Mouse (Mus musculus) CH12.LX (cell line): ENCODE data around the gene Stk33. TPM values are rescaled to one million over a fixed set of nuclear protein-coding genes. Genes with fewer than 3 reads are reported as not detected.

Source experiments
- DNase-seq: peaks from one replicate; pipeline ENCODE4 v3.0.0-alpha.2; 2013; ENCODE audit errors: extremely low read depth
- H3K27ac ChIP-seq: 2 replicates; pipeline ENCODE4 v1.5.1; 2012; ENCODE audit warnings: low read depth, mild to moderate bottlenecking, control low read depth, moderate library complexity; ENCODE audit not compliant: insufficient read depth
- H3K27me3 ChIP-seq: replicated peaks from 2 replicates; pipeline ENCODE3; 2012; ENCODE audit warnings: inconsistent platforms
- H3K36me3 ChIP-seq, 2 experiments: replicated peaks in 1 of 2; 2 replicates each; pipeline versions ENCODE3 to v1.6.1; 2012; ENCODE audit warnings: inconsistent platforms in 1 of 2, low read length in 1 of 2, mild to moderate bottlenecking in 1 of 2, mixed read lengths in 1 of 2, moderate library complexity in 1 of 2; ENCODE audit not compliant: control insufficient read depth in 1 of 2, insufficient read depth in 1 of 2
- H3K4me1 ChIP-seq, 2 experiments: 2 replicates each; pipeline ENCODE4 v1.6.1; 2012; ENCODE audit warnings: inconsistent platforms in 1 of 2, moderate library complexity in 1 of 2; ENCODE audit not compliant: insufficient read depth in 2 of 2, control insufficient read depth in 1 of 2
- H3K4me2 ChIP-seq: 2 replicates; pipeline ENCODE4 v1.6.1; 2012; ENCODE audit warnings: low read depth, mild to moderate bottlenecking, control low read depth; ENCODE audit not compliant: poor library complexity, insufficient read depth, severe bottlenecking
- H3K4me3 ChIP-seq, 3 experiments: fragments of 150-350 bp in 1 of 3; sonication (generic) in 1 of 3; replicated peaks in 1 of 3; 2 replicates each; pipeline versions ENCODE3 to v1.5.1; 2011 to 2012; ENCODE audit warnings: low read depth in 2 of 3, low read length in 2 of 3, mild to moderate bottlenecking in 2 of 3, moderate library complexity in 2 of 3, control low read depth in 1 of 3, improper control_type of control experiment in 1 of 3, inconsistent platforms in 1 of 3, mixed read lengths in 1 of 3; ENCODE audit not compliant: poor library complexity in 1 of 3
- H3K79me2 ChIP-seq: replicated peaks from 2 replicates; pipeline ENCODE4 v1.6.1; 2012; ENCODE audit warnings: mild to moderate bottlenecking, moderate library complexity; ENCODE audit not compliant: control insufficient read depth, poor library complexity, insufficient read depth, severe bottlenecking; ENCODE audit errors: extremely low read depth
- H3K9ac ChIP-seq: 2 replicates; pipeline ENCODE4 v1.6.1; 2012; ENCODE audit warnings: low read depth, mild to moderate bottlenecking, control low read depth, moderate library complexity; ENCODE audit not compliant: insufficient read depth
- H3K9me3 ChIP-seq: replicated peaks from 2 replicates; pipeline ENCODE3; 2012; ENCODE audit warnings: low read length, inconsistent platforms, mixed read lengths
- BHLHE40 ChIP-seq: IDR thresholded peaks from 2 replicates; pipeline ENCODE4 v1.6.1; 2011; ENCODE audit warnings: mild to moderate bottlenecking, low read depth, low read length, improper control_type of control experiment
- ELF1 ChIP-seq: IDR thresholded peaks from 2 replicates; pipeline ENCODE4 v1.6.1; 2014; ENCODE audit warnings: low read depth, mild to moderate bottlenecking, inconsistent platforms, low read length, improper control_type of control experiment
- EP300 ChIP-seq: IDR thresholded peaks from 2 replicates; pipeline ENCODE4 v1.6.1; 2011; ENCODE audit warnings: low read length, improper control_type of control experiment
- IRF4 ChIP-seq: IDR thresholded peaks from 2 replicates; pipeline ENCODE4 v1.6.1; 2014; ENCODE audit warnings: low read depth, mild to moderate bottlenecking, inconsistent platforms, low read length, improper control_type of control experiment
- MAX ChIP-seq: IDR thresholded peaks from 2 replicates; pipeline ENCODE4 v1.6.1; 2011; ENCODE audit warnings: low read length, improper control_type of control experiment
- MYC ChIP-seq: IDR thresholded peaks from 2 replicates; pipeline ENCODE4 v1.6.1; 2011; ENCODE audit warnings: low read depth, mild to moderate bottlenecking, improper control_type of control experiment, low read length
- RAD21 ChIP-seq: IDR thresholded peaks from 2 replicates; pipeline ENCODE4 v1.6.1; 2011; ENCODE audit warnings: low read depth, mild to moderate bottlenecking, low read length, improper control_type of control experiment, moderate library complexity
- SIN3A ChIP-seq: IDR thresholded peaks from 2 replicates; pipeline ENCODE4 v1.6.1; 2012; ENCODE audit warnings: low read length, improper control_type of control experiment, inconsistent platforms
- SMC3 ChIP-seq: IDR thresholded peaks from 2 replicates; pipeline ENCODE4 v1.6.1; 2011; ENCODE audit warnings: low read depth, low read length, improper control_type of control experiment
- USF2 ChIP-seq: conservative IDR thresholded peaks from 2 replicates; pipeline ENCODE4 v1.6.1; 2011; ENCODE audit warnings: low read depth, low read length, improper control_type of control experiment
- dilution Hi-C: fragments of 300-500 bp; cut with MboI; formaldehyde crosslinking; loops from 2 replicates; pipeline ENCODE4 v1.14.3; 2020; ENCODE audit warnings: low sequenced_read_pairs; ENCODE audit not compliant: extremely low pct_unique_long_range_greater_than_20kb, extremely low pct_ligation_motif_present
- in situ Hi-C: fragments of 300-500 bp; cut with MboI; formaldehyde crosslinking; loops from 3 replicates; pipeline ENCODE4 v1.14.3; 2019; ENCODE audit warnings: low sequenced_read_pairs, low pct_ligation_motif_present, low pct_unique_long_range_greater_than_20kb, mixed read lengths
- polyA plus RNA-seq: library from polyadenylated mRNA; unstranded; fragments of >175 nt; gene quantifications from 2 replicates; pipeline ENCODE4 v1.2.1, GENCODE M21; 2012; ENCODE audit warnings: low read depth; ENCODE audit not compliant: insufficient read length
- total RNA-seq, 2 experiments: library from RNA; depleted of rRNA; stranded (reverse); fragments of 300-350 nt in 1 of 2; fragments of >200 nt in 1 of 2; gene quantifications; 2 replicates each; pipeline ENCODE4 v1.2.3; 2012 to 2014

The Stk33 gene
- total and polyA plus RNA-seq, 3 experiments = not detected

- DNase-seq = peak; percentile 15
- Histone ChIP-seq H3K79me2 (no peaks in the 10 kb centered on the region), H3K36me3 (no peaks in the 10 kb centered on the region), H3K9ac (no peak overlapping the region), H3K4me2 (no peak overlapping the region), H3K4me1 (peaks cover 6 to 20% of the 10 kb centered on the region in 2 experiments; a peak in 3 of 4 replicates), H3K27me3 (no peaks in the 10 kb centered on the region), H3K9me3 (no peaks in the 10 kb centered on the region), H3K4me3 (no peak overlapping the region), H3K27ac (no peak overlapping the region)
- in situ Hi-C loops = no loop called here
- no peak for TF ChIP-seq SIN3A
- peak; percentile 49; the same call in 1 of the 2 replicates for TF ChIP-seq EP300
- TF ChIP-seq IRF4 = no peak
- dilution Hi-C loops = no loop called here
These were observed 80.3 kb downstream of the Stk33 start for GRCm38 (mm10) chr7:109358435-109359187.

DNA sequence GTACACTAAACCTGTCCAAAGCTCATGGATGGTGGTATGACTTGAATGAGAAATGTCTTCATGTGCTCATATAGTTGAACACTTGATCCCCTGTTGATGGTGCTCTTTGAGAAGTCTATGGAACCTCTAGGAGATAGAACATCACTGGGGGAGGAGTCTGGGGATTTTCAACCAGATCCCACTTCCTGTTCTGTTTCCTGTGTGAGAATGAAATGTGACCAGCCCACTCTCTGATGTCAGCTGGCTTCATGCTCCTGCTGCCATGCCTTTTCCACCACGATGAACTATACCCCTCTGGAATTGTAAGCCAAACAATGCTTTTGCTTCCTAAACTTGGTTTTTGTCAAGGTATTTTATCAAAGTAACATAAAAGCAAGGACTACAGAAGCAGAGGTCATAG, 81.0 kb downstream of the Stk33 start:
- Histone ChIP-seq H3K79me2 (no peaks in the 10 kb centered on the region), H3K36me3 (no peaks in the 10 kb centered on the region), H3K9me3 (no peaks in the 10 kb centered on the region), H3K4me1 (peaks cover 6 to 20% of the 10 kb centered on the region in 2 experiments; a peak in 3 of 4 replicates), H3K4me2 (no peak overlapping the region), H3K27ac (no peak overlapping the region), H3K27me3 (no peaks in the 10 kb centered on the region), H3K9ac (no peak overlapping the region), H3K4me3 (no peak overlapping the region)
- peak; percentile 47 for TF ChIP-seq IRF4
- peak; percentile 43; the same call in 1 of the 2 replicates for TF ChIP-seq MAX
- TF ChIP-seq MYC = 0 out of 2 replicates have a peak, but pooled peaks have one; percentile 54
- peak; percentile 34; the same call in 1 of the 2 replicates for TF ChIP-seq BHLHE40
- TF ChIP-seq SMC3 = no peak
- TF ChIP-seq EP300 = peak; percentile 67
- dilution Hi-C loops (no loop called here), in situ Hi-C loops (no loop called here)
- DNase-seq = peak; percentile 48

- peaks cover 15% of the 10 kb centered on the region for H3K9me3 ChIP-seq
- TF ChIP-seq ELF1 (no peak), RAD21 (no peak), USF2 (no peak), IRF4 (no peak)
- no peaks in the 10 kb centered on the region for H3K36me3 ChIP-seq
- dilution Hi-C loops = no loop called here
- H3K4me2 ChIP-seq = no peak overlapping the region
- no peaks in the 10 kb centered on the region for H3K27me3 ChIP-seq
- H3K9ac ChIP-seq = no peak overlapping the region
- H3K79me2 ChIP-seq = no peaks in the 10 kb centered on the region
- no peak overlapping the region for H3K27ac ChIP-seq
- no peak overlapping the region for H3K4me3 ChIP-seq
- no peak for DNase-seq
- H3K4me1 ChIP-seq = no peaks in the 10 kb centered on the region
- in situ Hi-C loops = no loop called here
These were observed 91.6 kb downstream of the Stk33 start for GRCm38 (mm10) chr7:109347241-109347640.
